Mouse (Mus musculus) WW6 (cell line): ENCODE results near the gene Pemt.

Source experiments
- DNase-seq: peaks from one replicate; pipeline ENCODE4 v3.0.0-alpha.2; 2013; ENCODE audit warnings: low read depth, low spot score

Gene Pemt

DNA sequence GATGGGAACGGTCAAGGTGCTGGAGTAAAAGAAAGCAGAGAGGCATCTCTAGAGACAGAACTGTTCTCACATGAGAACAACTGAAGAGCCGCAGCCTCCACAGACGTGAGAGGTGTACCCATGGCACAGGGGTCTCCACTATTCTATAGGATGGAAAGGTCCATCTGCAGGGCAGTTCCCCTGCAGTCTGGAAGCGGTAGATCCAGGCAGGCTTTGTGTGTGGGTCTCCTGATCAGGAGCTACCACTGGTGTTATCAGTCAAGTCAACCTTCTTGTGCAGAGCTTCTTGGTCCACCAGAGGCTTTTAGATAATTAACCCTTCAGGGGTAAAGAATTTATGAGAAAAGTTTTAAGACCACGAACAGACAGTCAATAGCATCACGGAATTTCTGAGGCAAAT is 10.2 kb upstream of the Pemt start:
- no peak for DNase-seq

DNA sequence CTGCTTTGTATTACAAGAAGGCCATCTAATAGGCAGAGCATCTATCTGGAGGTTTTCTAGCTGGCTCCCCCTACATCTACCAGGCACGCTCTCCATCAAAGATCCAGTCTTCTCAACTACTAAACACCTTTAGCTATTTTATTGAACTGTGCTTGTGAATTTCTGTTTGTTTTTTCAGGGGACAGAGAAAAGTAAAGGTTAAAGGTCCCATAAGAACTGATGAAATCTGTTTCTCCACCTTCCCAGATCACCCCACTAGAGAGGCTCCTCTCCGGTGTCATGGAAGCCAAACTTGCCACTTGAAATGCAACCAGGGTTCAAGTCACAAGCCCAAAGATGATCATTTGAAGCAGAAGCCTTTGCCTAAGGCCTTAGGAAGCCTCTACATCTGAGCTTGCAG is 2.6 kb upstream of the Pemt start:
- no peak for DNase-seq

DNA sequence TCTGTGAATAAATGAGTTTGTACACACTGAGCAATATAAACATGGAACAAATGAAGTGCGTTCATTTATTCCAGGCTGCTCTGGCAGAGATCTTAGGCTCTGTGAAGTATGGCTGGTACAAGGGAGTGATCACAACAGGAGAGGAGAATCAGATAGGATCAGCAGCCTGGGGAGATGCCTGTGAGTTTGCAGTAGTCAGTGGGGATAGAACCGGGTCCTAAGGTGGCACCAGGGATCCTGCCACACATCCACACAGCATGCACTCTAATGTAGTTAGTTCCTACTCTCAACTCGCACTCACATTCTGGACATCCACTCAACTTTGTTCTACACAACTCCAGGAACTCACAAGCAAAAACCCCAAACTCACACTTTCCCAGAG is 622 bp downstream of the Pemt start:
- no peak for DNase-seq

DNA sequence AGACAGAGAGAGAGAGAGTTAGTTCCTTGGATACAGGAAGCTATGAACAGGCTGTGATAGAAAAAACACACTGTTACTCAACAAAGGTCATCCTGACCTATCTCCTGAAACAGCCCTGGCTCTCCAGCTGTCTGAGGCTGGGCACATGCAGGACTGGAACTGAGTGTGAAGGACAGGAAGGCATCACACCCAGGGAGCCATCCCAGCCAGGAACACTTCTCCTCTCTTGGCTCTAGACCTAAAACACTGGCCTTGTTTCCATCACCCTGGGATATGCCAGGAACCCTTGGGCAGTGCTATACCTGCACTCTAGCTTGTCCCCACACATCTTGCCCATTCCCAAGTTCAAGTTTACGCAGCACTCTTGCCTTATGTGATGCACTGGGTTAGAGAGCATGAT is 1.5 kb downstream of the Pemt start:
- no peak for DNase-seq

DNA sequence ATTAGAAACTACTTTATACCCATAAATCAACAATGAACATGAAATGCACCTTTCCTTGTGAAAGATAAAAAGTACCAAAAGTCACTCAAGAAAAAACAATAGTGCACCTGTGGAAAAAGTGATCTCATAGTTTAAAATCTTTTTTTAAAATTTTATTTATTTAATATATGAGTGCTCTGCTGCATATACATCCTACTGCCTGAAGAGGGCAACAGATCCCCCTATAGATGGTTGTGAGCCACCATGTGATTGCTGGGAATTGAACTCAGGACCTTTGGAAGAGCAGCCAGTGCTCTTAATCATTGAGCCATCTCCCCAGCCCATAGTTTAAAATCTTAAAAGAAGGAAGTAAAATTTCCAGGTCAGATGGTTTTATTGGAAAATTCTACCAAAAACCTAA is 4.0 kb downstream of the Pemt start:
- no peak for DNase-seq

DNA sequence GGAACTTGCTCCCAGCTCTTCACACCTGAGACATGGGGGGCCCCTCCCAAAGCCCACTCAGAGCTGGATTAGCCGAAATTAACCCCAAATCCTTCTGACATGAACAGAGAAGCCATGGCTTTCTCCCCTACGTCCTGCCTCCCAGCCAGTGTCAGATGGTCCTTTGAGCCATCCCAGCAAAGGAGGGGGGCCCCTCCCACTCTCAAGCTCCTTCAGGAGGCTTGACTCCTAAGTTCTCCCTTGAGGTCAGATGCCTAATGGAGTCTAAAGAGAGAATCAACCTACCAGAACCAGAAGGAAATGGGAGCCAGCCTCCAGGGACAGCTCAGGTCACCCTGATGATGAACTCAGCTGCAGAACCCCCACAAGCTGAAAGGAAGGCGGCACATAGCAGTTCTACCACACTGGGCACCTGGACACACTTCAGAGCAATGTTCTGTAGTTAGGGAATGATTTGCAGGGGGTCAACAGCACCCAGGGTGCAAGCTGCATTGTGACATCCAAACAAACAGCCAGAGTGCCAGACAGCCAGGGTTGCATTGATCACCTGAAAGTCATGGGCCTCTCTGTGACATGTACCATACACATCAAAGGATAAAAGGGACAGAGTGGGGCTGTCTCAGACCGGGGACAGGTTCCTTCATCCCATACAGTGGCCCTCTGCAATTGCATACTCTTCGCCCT is 9.6 kb downstream of the Pemt start:
- no peak for DNase-seq

DNA sequence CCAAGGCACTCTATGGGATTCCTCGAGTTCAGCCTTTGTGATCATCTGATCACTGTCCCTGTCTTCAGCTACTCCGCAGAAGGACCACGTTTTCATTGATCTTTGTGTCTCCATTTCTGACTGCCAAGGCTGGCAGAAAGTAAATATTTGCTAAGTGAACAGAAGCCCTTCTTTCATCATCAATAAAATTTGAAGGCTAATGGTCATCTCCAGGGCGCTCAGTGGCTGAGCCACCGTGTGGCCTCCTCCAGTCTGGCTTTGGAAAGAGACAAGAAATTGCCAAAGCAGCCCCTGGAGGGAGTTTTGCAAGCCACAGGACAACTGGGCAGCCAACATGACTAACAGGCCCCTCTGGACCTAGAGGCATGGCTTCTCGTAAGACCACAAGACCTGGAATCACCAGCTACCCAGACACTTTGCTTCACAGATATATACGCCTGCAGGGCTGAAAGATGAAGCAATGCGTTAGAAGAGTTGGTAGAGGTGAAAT is 11.3 kb downstream of the Pemt start:
- no peak for DNase-seq

DNA sequence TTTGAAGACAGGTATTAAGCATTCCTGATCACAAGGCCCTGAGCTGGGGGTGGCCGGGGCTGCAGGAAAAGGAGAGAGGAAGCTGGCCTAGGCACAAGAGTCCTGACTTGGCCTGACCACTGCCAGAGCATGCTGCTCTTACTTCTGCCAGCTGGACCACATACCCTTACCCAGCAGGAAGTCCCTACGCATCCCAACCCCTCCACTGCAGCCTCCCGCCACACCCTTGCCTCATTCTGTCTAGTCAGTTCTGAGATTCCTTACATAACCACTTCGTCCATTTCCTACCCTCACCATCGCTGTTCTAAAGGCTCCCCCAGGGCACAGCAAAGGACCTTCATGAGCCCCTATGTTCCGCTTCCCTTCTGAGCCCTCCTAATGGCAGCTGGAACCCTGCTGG is 12.0 kb downstream of the Pemt start:
- DNase-seq: no peak

DNA sequence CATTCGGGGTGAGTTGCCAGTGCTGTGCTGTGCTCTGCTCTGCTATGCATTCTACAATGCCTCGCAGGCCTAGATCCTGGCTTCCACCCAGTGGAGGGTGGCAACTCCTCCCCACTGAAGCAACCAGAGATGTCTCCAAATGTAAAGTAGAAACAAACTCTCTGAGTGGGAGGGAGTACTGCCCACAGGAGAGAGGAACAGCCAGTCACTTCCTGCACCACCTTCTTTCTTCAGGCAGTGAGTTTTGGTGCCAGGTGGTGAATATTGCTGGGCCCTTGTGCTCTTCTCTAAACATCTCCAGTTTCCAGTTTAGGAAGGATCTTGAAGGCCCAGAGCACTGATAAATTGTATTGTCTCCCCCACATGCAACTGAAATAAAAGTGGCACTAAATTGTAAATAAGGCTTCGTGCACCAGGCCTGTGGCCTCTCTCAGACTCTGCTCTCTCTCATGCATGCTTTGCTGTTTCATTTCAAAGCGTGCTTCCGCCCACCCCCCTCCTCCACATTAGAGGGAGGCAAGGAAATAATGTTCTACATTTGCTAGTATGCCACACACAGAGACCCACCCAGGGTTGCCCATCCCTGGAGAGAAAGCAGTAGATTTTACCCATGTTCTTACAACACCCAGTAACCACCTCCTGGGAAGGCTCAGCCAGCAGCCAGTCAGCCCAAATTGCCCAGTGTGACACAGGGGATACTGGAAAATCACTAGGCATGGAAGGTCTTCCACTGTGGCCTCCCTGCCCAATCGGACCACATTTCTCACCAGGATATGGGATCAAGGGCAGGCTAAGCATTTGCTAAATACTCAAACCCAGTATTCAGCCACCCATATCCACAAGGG is 13.5 kb downstream of the Pemt start:
- DNase-seq: no peak

DNA sequence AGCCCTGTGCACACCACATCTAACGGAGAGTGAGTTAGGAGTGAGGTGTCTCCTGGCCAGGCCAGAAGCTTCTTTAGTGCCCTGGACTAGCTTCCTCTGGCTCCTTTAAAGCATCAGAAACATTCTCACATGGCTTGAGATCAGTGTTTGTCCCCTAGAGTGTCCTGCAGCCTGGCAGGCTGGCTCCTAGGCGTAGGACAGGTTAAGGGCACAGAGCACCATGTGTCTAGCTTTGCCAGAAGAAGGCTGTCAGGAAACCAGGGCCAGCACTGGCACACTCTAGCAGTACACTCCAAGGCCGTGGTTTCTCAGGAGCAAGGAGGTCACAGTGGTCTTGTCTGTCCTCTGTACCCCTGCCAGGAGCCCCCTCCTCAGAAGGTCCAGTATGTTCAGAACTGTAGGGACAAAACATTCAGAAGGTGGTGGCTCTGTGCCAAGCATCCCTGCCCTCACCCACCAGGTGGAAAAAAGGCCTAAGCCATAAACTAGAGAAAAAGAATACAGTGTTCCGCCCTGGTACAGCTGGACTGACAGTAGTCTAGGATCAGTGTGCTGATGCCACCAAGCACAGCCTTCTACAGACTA is 15.4 kb downstream of the Pemt start:
- no peak for DNase-seq

DNA sequence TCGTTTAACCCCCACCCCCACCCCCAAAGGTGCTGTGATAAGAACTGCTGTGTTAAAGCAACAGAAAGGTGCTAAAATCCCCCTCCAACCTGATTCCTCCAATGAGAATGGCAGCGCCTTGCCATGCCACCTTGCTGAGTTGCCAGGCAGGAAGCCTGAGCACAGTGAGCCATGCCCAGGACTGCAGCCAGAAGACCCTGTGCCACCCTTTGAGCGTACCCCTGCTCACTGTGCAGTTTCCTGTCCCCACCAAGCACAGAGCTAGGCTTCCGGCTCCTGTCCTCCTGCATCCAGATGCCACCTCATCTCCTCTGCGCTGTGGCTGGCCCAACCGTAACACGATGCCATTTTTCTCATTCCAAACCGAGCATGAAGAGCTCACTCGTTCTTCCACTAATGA is 16.3 kb downstream of the Pemt start:
- DNase-seq: no peak

DNA sequence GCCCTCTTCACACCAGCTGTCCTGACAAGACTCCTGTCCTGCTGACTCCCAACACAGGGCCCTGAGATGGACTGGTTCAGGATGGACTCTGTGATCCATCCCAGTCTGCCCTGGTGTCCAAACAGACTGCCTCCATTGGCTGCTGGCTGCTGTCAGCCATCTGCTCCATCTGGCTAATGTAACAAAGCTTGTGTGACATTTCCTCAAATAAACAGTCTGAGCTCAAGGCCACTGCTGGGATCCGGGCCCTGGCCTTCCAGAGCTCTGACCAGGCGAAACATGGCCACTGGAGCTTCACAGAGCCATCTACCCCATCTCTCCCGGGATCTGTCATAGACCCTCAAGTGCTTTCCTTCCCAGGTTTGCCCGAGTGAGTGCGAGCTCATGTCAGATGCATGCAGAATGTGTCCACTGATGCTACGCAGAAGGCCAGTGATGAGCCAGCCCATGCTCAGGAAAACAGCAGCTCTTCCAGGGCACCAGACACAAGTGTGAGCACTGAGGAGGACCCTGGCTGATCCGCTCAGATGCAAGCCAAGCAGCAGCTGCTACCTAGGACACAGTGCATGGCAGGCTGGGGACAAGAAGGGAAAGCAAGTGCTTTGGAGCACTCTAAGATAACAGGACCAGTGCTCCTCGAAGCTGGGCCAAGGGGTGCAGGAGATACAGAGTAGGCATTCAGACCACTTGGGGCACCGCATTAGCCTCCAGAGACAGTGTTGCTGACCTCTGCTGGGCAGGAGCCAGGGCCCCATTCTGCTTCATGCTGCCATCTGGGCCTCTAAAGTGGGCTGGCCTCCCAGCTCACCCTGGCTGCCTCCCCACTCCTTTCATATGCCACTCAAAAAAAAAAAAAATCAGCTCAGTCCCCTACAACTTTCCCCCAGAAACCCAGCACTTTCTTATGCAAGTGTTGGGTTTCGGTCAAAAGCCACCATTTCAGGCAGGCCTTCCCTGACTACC is 18.1 kb downstream of the Pemt start:
- DNase-seq: no peak

DNA sequence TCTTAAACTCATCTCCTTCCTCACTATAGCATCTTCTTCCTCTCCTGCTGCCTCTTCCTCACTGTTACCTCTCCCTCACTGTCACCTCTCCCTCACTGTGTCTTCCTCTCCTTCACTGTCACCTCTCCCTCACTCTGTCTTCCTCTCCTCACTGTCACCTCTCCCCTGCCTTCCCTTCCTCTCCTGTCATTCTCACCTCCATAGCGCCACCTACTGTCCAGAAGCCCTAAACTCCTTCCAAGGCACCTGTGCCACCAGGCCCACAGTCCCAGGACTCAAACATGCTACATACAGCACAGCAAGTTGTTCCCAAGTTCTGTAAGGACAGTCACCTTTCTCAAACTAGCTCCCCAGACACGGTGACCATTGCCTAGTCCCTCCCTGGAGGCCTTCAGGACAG is 19.0 kb downstream of the Pemt start:
- DNase-seq: peak; percentile 66

DNA sequence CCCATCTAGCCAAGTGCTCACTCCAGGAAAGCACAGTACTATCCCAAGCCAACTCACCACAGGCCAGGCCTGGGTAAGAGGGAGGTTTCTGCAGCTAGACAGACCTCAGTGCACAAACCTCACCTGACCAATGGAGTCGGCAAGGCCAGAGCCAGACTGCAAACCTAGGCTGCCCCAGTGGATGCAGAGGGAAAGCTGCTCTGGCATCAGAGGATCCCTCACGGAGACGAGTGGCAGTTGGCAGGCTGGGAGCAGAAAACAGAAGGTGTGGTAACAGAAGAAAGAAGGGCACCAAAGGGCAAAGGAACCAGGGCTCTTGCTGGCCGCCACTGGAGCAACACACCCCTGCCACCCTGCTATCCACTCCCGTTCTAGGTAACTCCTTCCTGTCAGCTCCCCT is 20.1 kb downstream of the Pemt start:
- no peak for DNase-seq

DNA sequence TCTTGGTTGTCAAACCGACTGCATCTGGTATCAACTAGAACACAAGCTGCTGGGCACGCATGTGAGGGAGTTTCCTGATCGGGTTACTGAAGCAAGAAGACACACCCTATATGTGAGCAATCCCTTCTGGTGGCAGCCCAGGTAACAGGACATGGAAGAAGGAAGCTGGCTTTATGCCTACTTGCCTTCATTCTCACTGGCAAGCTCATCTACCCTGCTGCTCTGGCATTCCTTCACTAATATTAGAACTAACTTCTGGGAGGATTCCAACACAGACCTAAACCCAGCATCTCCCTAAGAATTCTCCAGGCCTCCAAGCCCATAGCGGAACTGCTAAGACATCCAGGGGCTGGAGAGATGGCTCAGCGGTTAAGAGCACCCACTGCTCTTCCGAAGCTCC is 25.1 kb downstream of the Pemt start:
- DNase-seq: no peak

DNA sequence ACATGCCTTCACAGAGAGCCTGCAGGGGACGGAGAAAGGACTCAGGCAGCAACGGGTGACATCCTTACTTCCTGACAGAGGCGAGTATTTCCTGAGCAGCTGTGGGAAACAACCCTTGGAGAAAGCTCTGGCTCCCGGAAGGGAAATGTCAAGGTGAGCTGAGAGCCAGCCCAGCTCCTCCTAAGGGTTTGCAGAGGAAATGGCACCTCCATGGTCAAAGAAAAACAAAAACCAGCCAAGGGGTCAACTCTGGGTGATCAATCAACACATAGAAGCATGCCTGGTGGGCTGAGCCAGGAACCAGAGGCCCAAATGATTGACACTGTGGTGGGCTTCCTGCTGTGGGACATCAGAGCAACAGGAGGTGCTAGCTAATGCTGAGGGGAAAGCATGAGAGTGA is 29.6 kb downstream of the Pemt start:
- no peak for DNase-seq

DNA sequence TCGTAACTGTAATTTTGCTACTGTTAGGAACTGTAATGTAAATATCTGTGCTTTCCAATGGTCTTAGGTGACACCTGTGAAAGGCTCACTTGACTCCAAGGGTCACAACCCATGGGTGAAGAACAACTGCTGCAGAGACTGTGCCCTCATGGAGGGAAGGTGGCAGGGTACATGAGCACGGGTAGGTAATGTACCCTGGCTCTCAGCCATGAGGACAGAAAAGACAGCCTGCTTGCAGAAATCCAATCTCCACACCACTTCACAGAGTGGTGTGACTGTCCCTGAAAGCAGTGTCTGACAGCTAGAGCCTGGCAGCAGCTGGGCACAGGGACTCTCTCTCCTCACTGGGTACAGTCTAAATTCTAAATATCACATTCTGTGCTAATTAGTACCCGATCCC is 34.8 kb downstream of the Pemt start:
- no peak for DNase-seq

DNA sequence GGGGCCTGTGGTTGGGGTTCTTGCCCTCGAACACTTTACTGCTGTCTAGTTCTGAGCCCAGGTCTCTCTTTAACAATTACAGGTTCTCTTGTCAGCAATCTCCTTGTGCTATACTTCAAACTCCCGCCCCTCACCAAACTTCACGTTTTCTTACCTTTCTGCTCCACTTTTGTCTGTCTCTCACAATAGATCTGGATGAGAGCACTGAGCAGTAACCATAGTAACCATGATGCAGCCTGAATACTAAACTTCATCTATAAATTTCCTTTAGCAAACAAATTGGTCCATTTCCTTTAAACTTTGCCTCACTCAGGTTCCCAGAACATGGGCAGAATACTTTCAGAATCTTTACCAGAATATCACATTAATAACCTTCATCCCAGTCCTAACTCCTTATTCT is 36.8 kb downstream of the Pemt start:
- no peak for DNase-seq

DNA sequence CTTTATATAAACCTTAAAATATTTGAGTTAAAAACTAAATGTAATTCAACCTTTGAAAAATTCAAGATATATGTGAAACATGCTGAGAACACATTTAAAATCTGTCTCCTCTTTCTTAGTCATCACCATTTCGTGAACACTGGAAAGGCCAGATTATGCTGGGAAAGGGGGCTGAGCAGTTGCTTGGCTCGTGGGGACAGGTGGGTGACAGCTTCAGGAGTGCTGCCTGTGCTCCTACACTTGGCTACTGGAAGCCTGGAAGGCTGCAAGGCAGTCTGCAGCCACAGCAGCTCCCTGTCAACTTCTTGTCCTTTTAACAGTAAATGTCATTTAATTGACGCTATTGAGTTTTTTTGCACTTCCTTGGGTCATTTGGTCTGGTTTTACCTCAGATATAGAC is 40.4 kb downstream of the Pemt start:
- no peak for DNase-seq

DNA sequence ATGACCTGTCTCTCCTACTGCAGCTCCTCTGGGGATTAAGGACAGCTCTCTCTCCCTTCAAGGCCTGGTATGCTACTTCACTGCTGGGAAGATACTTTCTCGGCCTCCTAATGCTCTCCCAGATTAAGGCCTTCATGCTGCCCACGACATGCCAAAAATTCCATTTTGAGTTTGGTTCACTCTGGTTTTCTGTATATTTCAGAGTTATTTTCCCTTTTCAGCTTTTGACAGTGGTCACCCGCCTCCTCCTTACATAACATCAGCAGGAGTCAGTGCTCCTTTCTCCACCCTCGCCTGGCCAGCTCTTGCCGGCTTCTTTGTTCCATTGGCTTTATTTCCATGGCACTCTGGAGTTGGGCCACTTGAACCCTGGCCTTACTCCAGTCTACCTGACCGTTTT is 41.6 kb downstream of the Pemt start:
- no peak for DNase-seq

DNA sequence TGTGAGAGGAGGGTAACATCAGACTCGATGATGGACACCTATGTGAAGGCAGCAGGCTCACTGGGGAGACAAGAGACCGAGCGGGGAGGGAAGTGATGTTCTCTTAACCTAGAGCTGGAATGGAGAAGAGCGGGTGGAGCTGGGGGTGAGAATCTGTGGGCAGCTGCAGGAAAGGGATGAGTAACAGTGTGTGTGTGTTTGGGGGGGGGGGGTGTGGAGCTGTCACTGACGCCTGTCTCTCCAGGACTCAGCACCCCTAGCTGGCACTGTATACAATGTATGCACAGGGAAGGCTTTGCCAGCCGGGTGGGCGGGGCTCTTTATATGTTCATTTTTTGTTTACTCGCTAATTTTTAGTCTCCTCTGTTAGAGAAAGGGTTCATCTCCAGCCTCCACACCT is 42.5 kb downstream of the Pemt start:
- DNase-seq: no peak
